Mouse (Mus musculus): Measurements from ENCODE around the gene Vps13a. TPM values are rescaled to one million over a fixed set of nuclear protein-coding genes. Genes with fewer than 3 reads are reported as not detected.
"Not testable (repeated sequence)": the region's sequence is repeated elsewhere in the genome, so short reads cannot be mapped to it uniquely, and the experiment has no call there.

The Vps13a gene
- polyA plus RNA-seq, 1 experiment from 2014 or later: 8.7 TPM

DNA sequence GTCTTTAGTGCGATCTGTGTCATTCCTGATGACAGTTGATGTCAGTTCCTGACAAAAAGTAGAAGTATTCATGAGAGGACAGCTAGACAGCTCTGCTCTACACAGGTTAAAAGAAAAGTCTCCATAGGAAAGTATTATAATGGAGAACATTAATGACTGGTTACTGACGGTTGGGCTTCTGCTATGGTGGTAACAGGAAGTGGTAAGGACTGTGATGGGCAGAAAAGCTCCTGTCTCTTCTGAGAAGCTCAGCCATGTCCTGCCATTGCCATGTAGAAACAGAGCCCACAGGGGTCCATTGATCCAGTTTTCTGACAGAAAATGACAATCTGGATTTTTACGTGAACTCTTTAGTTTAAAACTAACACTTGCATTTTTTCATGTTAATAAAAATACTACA lies 21.4 kb upstream of the Vps13a start:
- 84% methylated on average over 3 of the region's 3 CpGs for WGBS
- Histone ChIP-seq H3K4me2 (ENCODE audit: low read length) (no peak overlapping the region), H3K4me1 (ENCODE audit: control insufficient read depth, insufficient read depth, low read length) (no peaks in the 10 kb centered on the region), H3K9me3 (replicated peaks; ENCODE audit: control insufficient read depth, low read length, poor library complexity, severe bottlenecking) (no peaks in the 10 kb centered on the region), H3K9ac (ENCODE audit: low read depth, low read length) (no peak overlapping the region), H3K27me3 (ENCODE audit: control insufficient read depth, insufficient read depth, low read depth, low read length) (no peaks in the 10 kb centered on the region), H3K27ac (ENCODE audit: low read length) (no peak overlapping the region), H3K36me3 (ENCODE audit: control insufficient read depth, insufficient read depth, low read length) (no peaks in the 10 kb centered on the region), H3K4me3 (ENCODE audit: low read depth, low read length) (no peak overlapping the region)
- no peak for ATAC-seq

DNA sequence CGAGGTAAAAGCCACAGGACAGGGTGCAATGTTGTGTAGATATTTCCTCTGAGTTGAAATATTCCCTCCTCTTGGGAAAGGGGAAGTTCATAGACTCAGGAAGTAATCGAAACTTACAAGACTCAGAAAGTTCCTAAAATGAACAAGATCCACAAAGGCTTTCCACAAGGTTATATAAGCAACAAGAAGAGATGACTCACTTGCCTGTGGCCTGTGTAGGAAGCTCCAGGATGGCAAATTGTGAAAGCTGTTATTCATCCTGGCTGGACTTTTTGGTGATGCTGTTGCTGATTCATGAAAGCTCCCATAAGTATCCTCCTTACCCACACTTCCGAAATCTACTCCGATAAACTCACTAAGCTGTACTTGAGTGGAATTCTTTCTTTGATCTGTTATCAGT lies 17.2 kb upstream of the Vps13a start:
- Histone ChIP-seq H3K27me3 (ENCODE audit: control insufficient read depth, insufficient read depth, low read depth, low read length) (no peaks in the 10 kb centered on the region), H3K9me3 (replicated peaks; ENCODE audit: control insufficient read depth, low read length, poor library complexity, severe bottlenecking) (no peaks in the 10 kb centered on the region), H3K27ac (ENCODE audit: low read length) (no peak overlapping the region), H3K4me3 (ENCODE audit: low read depth, low read length) (no peak overlapping the region), H3K4me2 (ENCODE audit: low read length) (no peak overlapping the region), H3K36me3 (ENCODE audit: control insufficient read depth, insufficient read depth, low read length) (no peaks in the 10 kb centered on the region), H3K9ac (ENCODE audit: low read depth, low read length) (no peak overlapping the region), H3K4me1 (ENCODE audit: control insufficient read depth, insufficient read depth, low read length) (no peaks in the 10 kb centered on the region)
- ATAC-seq: no peak
- whole genome bisulfite sequencing: 82% methylated on average over 4 of the region's 4 CpGs

GRCm38 (mm10) chr19:16794486-16794885 lies 13.8 kb upstream of the Vps13a start:
- not testable (repeated sequence) for H3K4me1 ChIP-seq (ENCODE audit: control insufficient read depth, insufficient read depth, low read length); H3K4me2 ChIP-seq (ENCODE audit: low read length); H3K36me3 ChIP-seq (ENCODE audit: control insufficient read depth, insufficient read depth, low read length); H3K4me3 ChIP-seq (ENCODE audit: low read depth, low read length); H3K9me3 ChIP-seq (replicated peaks; ENCODE audit: control insufficient read depth, low read length, poor library complexity, severe bottlenecking); H3K27ac ChIP-seq (ENCODE audit: low read length); ATAC-seq; H3K9ac ChIP-seq (ENCODE audit: low read depth, low read length); H3K27me3 ChIP-seq (ENCODE audit: control insufficient read depth, insufficient read depth, low read depth, low read length)
- 91% methylated on average over 3 of the region's 3 CpGs for WGBS

DNA sequence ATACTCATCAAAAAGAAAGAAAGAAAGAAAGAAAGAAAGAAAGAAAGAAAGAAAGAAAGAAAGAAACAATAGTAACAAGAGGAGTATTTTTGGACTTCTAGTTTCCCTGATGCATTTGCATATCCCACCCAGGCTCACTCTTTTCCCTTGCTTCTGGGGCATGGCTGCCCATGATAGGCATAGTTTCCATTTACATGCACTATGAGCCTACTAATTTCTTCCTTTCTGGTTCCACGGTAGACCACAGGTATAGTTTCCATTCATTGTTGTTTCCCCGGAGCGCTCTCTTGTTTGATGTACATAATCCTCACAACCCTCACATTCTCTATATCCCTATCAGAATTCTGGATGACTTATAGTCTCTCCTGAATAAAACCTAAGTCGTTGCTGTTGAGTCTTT lies 9.2 kb upstream of the Vps13a start:
- WGBS: 79% methylated on average over 4 of the region's 4 CpGs
- H3K27ac ChIP-seq (ENCODE audit: low read length): no peak overlapping the region
- H3K9me3 ChIP-seq (replicated peaks; ENCODE audit: control insufficient read depth, low read length, poor library complexity, severe bottlenecking): no peaks in the 10 kb centered on the region
- no peak overlapping the region for H3K4me2 ChIP-seq (ENCODE audit: low read length)
- H3K4me1 ChIP-seq (ENCODE audit: control insufficient read depth, insufficient read depth, low read length): no peaks in the 10 kb centered on the region
- ATAC-seq: no peak
- H3K4me3 ChIP-seq (ENCODE audit: low read depth, low read length): no peak overlapping the region
- H3K36me3 ChIP-seq (ENCODE audit: control insufficient read depth, insufficient read depth, low read length): no peaks in the 10 kb centered on the region
- no peaks in the 10 kb centered on the region for H3K27me3 ChIP-seq (ENCODE audit: control insufficient read depth, insufficient read depth, low read depth, low read length)
- H3K9ac ChIP-seq (ENCODE audit: low read depth, low read length): no peak overlapping the region

DNA sequence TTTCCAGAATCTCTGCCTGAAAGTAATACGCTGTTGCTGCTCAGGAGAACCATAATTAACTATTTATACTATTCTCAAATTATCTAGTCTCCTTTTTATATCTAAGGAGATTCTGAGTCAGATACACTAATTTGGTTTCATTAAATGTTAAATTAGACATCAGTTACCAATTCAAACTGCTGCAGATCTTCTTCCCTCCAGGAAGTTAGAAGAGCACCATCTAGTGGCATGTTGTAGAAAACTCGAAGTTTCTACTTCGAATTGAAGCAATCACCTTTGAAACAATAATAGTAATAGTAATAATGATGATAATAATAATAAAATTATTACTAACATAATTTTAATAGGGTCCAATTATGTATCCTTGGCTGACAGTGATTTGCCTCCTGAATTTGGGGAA lies 4.1 kb upstream of the Vps13a start:
- 25% methylated on average over 3 of the region's 3 CpGs for WGBS
- H3K4me2 ChIP-seq (ENCODE audit: low read length): no peak overlapping the region
- H3K4me1 ChIP-seq (ENCODE audit: control insufficient read depth, insufficient read depth, low read length): peaks cover 7% of the 10 kb centered on the region
- H3K27ac ChIP-seq (ENCODE audit: low read length): no peak overlapping the region
- H3K9me3 ChIP-seq (replicated peaks; ENCODE audit: control insufficient read depth, low read length, poor library complexity, severe bottlenecking): no peaks in the 10 kb centered on the region
- H3K36me3 ChIP-seq (ENCODE audit: control insufficient read depth, insufficient read depth, low read length): no peaks in the 10 kb centered on the region
- H3K9ac ChIP-seq (ENCODE audit: low read depth, low read length): no peak overlapping the region
- no peak for ATAC-seq
- no peak overlapping the region for H3K4me3 ChIP-seq (ENCODE audit: low read depth, low read length)
- H3K27me3 ChIP-seq (ENCODE audit: control insufficient read depth, insufficient read depth, low read depth, low read length): peaks cover 10% of the 10 kb centered on the region

GRCm38 (mm10) chr19:16781406-16782019 lies 780 bp upstream of the Vps13a start:
- Histone ChIP-seq H3K4me1 (ENCODE audit: control insufficient read depth, insufficient read depth, low read length) (peaks cover 9% of the 10 kb centered on the region), H3K27me3 (ENCODE audit: control insufficient read depth, insufficient read depth, low read depth, low read length) (peaks cover 12% of the 10 kb centered on the region), H3K4me2 (ENCODE audit: low read length) (peak overlapping the region; percentile 98), H3K9me3 (replicated peaks; ENCODE audit: control insufficient read depth, low read length, poor library complexity, severe bottlenecking) (no peaks in the 10 kb centered on the region), H3K4me3 (ENCODE audit: low read depth, low read length) (peak overlapping the region; percentile 80), H3K9ac (ENCODE audit: low read depth, low read length) (peak overlapping the region; percentile 46), H3K27ac (ENCODE audit: low read length) (no peak overlapping the region; the same call in 1 of the 2 replicates), H3K36me3 (ENCODE audit: control insufficient read depth, insufficient read depth, low read length) (no peaks in the 10 kb centered on the region)
- no peak for ATAC-seq
- 13% methylated on average over 10 of the region's 10 CpGs for WGBS

GRCm38 (mm10) chr19:16780251-16780783 lies 416 bp downstream of the Vps13a start:
- peak overlapping the region; percentile 98 for H3K4me2 ChIP-seq (ENCODE audit: low read length)
- peaks cover 9% of the 10 kb centered on the region for H3K4me1 ChIP-seq (ENCODE audit: control insufficient read depth, insufficient read depth, low read length)
- no peaks in the 10 kb centered on the region for H3K36me3 ChIP-seq (ENCODE audit: control insufficient read depth, insufficient read depth, low read length)
- peak overlapping the region; percentile 77 for H3K9ac ChIP-seq (ENCODE audit: low read depth, low read length)
- under 1% methylated on average over 55 of the region's 55 CpGs for WGBS
- no peak; the same call in none of the 2 replicates for ATAC-seq
- H3K27me3 ChIP-seq (ENCODE audit: control insufficient read depth, insufficient read depth, low read depth, low read length): peaks cover 12% of the 10 kb centered on the region
- peak overlapping the region; percentile 80 for H3K4me3 ChIP-seq (ENCODE audit: low read depth, low read length)
- no peak overlapping the region for H3K27ac ChIP-seq (ENCODE audit: low read length)
- no peaks in the 10 kb centered on the region for H3K9me3 ChIP-seq (replicated peaks; ENCODE audit: control insufficient read depth, low read length, poor library complexity, severe bottlenecking)

DNA sequence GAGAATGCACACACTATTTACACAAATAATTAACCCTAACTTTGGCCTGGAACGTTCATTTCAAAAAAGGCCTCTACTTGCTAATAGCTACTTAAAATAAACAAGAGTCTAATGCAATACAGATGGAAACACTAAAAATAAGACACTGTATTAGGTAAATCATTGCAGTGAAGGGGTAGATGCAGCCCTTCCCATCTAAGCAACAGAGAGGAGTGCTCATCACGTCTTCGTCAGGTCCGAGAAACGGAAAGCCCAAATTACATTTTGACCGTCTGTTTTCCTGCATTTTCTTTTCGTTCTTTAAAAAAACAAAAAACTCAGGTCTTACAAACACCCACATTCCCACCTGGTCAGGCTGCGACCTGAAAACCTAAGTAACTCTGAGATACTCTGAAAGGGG lies 947 bp downstream of the Vps13a start:
- Histone ChIP-seq H3K4me1 (ENCODE audit: control insufficient read depth, insufficient read depth, low read length) (peaks cover 9% of the 10 kb centered on the region), H3K27me3 (ENCODE audit: control insufficient read depth, insufficient read depth, low read depth, low read length) (peaks cover 12% of the 10 kb centered on the region), H3K36me3 (ENCODE audit: control insufficient read depth, insufficient read depth, low read length) (no peaks in the 10 kb centered on the region), H3K9me3 (replicated peaks; ENCODE audit: control insufficient read depth, low read length, poor library complexity, severe bottlenecking) (no peaks in the 10 kb centered on the region), H3K27ac (ENCODE audit: low read length) (no peak overlapping the region), H3K4me3 (ENCODE audit: low read depth, low read length) (peak overlapping the region; percentile 80), H3K9ac (ENCODE audit: low read depth, low read length) (peak overlapping the region; percentile 77), H3K4me2 (ENCODE audit: low read length) (peak overlapping the region; percentile 98)
- WGBS: 12% methylated on average over 8 of the region's 8 CpGs
- no peak for ATAC-seq

- H3K9ac ChIP-seq (ENCODE audit: low read depth, low read length): no peak overlapping the region
- H3K4me2 ChIP-seq (ENCODE audit: low read length): no peak overlapping the region
- no peaks in the 10 kb centered on the region for H3K36me3 ChIP-seq (ENCODE audit: control insufficient read depth, insufficient read depth, low read length)
Observed at GRCm38 (mm10) chr19:16779281-16779680, 1.5 kb downstream of the Vps13a start.

More at GRCm38 (mm10) chr19:16779281-16779680, 1.5 kb downstream of the Vps13a start:
- H3K4me1 ChIP-seq (ENCODE audit: control insufficient read depth, insufficient read depth, low read length): peaks cover 9% of the 10 kb centered on the region
- no peak overlapping the region for H3K4me3 ChIP-seq (ENCODE audit: low read depth, low read length)
- no peak for ATAC-seq
- 76% methylated on average over 5 of the region's 5 CpGs for WGBS
- H3K27me3 ChIP-seq (ENCODE audit: control insufficient read depth, insufficient read depth, low read depth, low read length): peaks cover 12% of the 10 kb centered on the region
- H3K9me3 ChIP-seq (replicated peaks; ENCODE audit: control insufficient read depth, low read length, poor library complexity, severe bottlenecking): no peaks in the 10 kb centered on the region
- H3K27ac ChIP-seq (ENCODE audit: low read length): no peak overlapping the region
